Mouse (Mus musculus): Measurements from ENCODE around the gene Thumpd3. TPM values are rescaled to one million over a fixed set of nuclear protein-coding genes. Genes with fewer than 3 reads are reported as not detected.

Gene Thumpd3
- total and polyA plus RNA-seq, 3 experiments, result 7.5 to 127 (median 95.1) TPM

DNA sequence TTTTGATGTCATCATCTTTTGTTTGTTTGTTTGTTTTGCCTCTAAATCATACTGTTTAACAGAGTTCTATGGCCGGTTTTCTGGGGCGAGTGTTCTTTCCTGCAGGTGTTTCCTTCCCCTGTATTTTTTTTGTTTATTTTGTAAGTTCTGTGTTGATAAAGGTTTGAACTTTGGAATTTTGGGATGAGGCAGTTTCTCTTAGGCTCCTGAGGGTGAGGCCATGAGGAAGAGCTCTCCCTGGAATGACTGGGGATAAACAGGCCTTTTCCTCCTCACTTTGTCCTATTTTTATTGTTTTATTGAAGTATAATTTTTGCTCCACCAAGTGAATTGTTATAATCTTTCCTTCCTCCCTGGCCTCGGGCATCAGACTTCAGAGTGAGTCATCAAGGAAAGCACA lies 6.9 kb downstream of the Thumpd3 start:
- peaks cover 26% of the 10 kb centered on the region for H3K4me1 ChIP-seq (ENCODE audit: insufficient read depth, low read depth, low read length)
- H3K36me3 ChIP-seq (replicated peaks), result peaks cover 74% of the 10 kb centered on the region
- no peaks in the 10 kb centered on the region for H3K27me3 ChIP-seq (ENCODE audit: insufficient read depth, low read length)
- H3K9me3 ChIP-seq (replicated peaks), result no peaks in the 10 kb centered on the region
- ATAC-seq (ENCODE audit: extremely low read depth, insufficient number of reproducible peaks, low FRiP score, poor library complexity, severe bottlenecking) (no peak), DNase-seq (ENCODE audit: low spot score) (no peak)
- TF ChIP-seq GATA2 (IDR thresholded peaks at IDR 0.05; ENCODE audit: borderline replicate concordance, low read depth, low read length) (no peak), POLR2AphosphoS5 (IDR thresholded peaks at IDR 0.05; ENCODE audit: insufficient replicate concordance, low read depth, low read length) (no peak), CTCF (IDR thresholded peaks at IDR 0.05; ENCODE audit: low read depth, low read length) (no peak), GATA1 (IDR thresholded peaks at IDR 0.05; ENCODE audit: borderline replicate concordance, low read length) (no peak), TAL1 (conservative IDR thresholded peaks at IDR 0.05; ENCODE audit: low read depth, low read length) (no peak)
- no peak overlapping the region for H3K4me3 ChIP-seq (ENCODE audit: low read depth, low read length)

GRCm38 (mm10) chr6:113054552-113055107 lies 8.6 kb downstream of the Thumpd3 start:
- no peaks in the 10 kb centered on the region for H3K9me3 ChIP-seq (replicated peaks)
- DNase-seq (ENCODE audit: low spot score) (no peak), ATAC-seq (ENCODE audit: extremely low read depth, insufficient number of reproducible peaks, low FRiP score, poor library complexity, severe bottlenecking) (no peak)
- H3K36me3 ChIP-seq (replicated peaks), result peaks cover 79% of the 10 kb centered on the region
- H3K4me1 ChIP-seq (ENCODE audit: insufficient read depth, low read depth, low read length), result peaks cover 12% of the 10 kb centered on the region; the same call in 1 of the 2 replicates
- TF ChIP-seq GATA2 (IDR thresholded peaks at IDR 0.05; ENCODE audit: borderline replicate concordance, low read depth, low read length) (no peak), TAL1 (conservative IDR thresholded peaks at IDR 0.05; ENCODE audit: low read depth, low read length) (no peak), GATA1 (IDR thresholded peaks at IDR 0.05; ENCODE audit: borderline replicate concordance, low read length) (no peak), POLR2AphosphoS5 (IDR thresholded peaks at IDR 0.05; ENCODE audit: insufficient replicate concordance, low read depth, low read length) (no peak), CTCF (IDR thresholded peaks at IDR 0.05; ENCODE audit: low read depth, low read length) (no peak)
- no peak overlapping the region for H3K4me3 ChIP-seq (ENCODE audit: low read depth, low read length)
- H3K27me3 ChIP-seq (ENCODE audit: insufficient read depth, low read length), result no peaks in the 10 kb centered on the region

- H3K9me3 ChIP-seq (replicated peaks), result no peaks in the 10 kb centered on the region
- DNase-seq (ENCODE audit: low spot score) (no peak), ATAC-seq (ENCODE audit: extremely low read depth, insufficient number of reproducible peaks, low FRiP score, poor library complexity, severe bottlenecking) (no peak)
- H3K4me1 ChIP-seq (ENCODE audit: insufficient read depth, low read depth, low read length), result peaks cover 9% of the 10 kb centered on the region; the same call in 1 of the 2 replicates
- H3K27me3 ChIP-seq (ENCODE audit: insufficient read depth, low read length), result no peaks in the 10 kb centered on the region
- peaks cover 90% of the 10 kb centered on the region for H3K36me3 ChIP-seq (replicated peaks)
- TF ChIP-seq GATA1 (IDR thresholded peaks at IDR 0.05; ENCODE audit: borderline replicate concordance, low read length), result no peak
- no peak for TF ChIP-seq POLR2AphosphoS5 (IDR thresholded peaks at IDR 0.05; ENCODE audit: insufficient replicate concordance, low read depth, low read length)
- TF ChIP-seq GATA2 (IDR thresholded peaks at IDR 0.05; ENCODE audit: borderline replicate concordance, low read depth, low read length), result no peak
- TF ChIP-seq TAL1 (conservative IDR thresholded peaks at IDR 0.05; ENCODE audit: low read depth, low read length), result no peak
- no peak for TF ChIP-seq CTCF (IDR thresholded peaks at IDR 0.05; ENCODE audit: low read depth, low read length)
- no peak overlapping the region for H3K4me3 ChIP-seq (ENCODE audit: low read depth, low read length)
Observed at GRCm38 (mm10) chr6:113060892-113061563, 15.0 kb downstream of the Thumpd3 start.

- H3K27me3 ChIP-seq (ENCODE audit: insufficient read depth, low read length), result no peaks in the 10 kb centered on the region
- TF ChIP-seq CTCF (IDR thresholded peaks at IDR 0.05; ENCODE audit: low read depth, low read length) (no peak), POLR2AphosphoS5 (IDR thresholded peaks at IDR 0.05; ENCODE audit: insufficient replicate concordance, low read depth, low read length) (no peak), TAL1 (conservative IDR thresholded peaks at IDR 0.05; ENCODE audit: low read depth, low read length) (no peak), GATA1 (IDR thresholded peaks at IDR 0.05; ENCODE audit: borderline replicate concordance, low read length) (no peak), GATA2 (IDR thresholded peaks at IDR 0.05; ENCODE audit: borderline replicate concordance, low read depth, low read length) (no peak)
- H3K4me1 ChIP-seq (ENCODE audit: insufficient read depth, low read depth, low read length), result peaks cover 6% of the 10 kb centered on the region; the same call in 1 of the 2 replicates
- no peak for ATAC-seq (ENCODE audit: extremely low read depth, insufficient number of reproducible peaks, low FRiP score, poor library complexity, severe bottlenecking)
- DNase-seq (ENCODE audit: low spot score), result no peak
- no peak overlapping the region for H3K4me3 ChIP-seq (ENCODE audit: low read depth, low read length)
- H3K36me3 ChIP-seq (replicated peaks), result peaks cover 94% of the 10 kb centered on the region
- H3K9me3 ChIP-seq (replicated peaks), result no peaks in the 10 kb centered on the region
Observed at GRCm38 (mm10) chr6:113062253-113062652, 16.2 kb downstream of the Thumpd3 start.

- Histone ChIP-seq H3K36me3 (replicated peaks) (peaks cover 98% of the 10 kb centered on the region), H3K4me1 (ENCODE audit: insufficient read depth, low read depth, low read length) (peaks cover 9% of the 10 kb centered on the region; the same call in 1 of the 2 replicates), H3K4me3 (ENCODE audit: low read depth, low read length) (no peak overlapping the region), H3K27me3 (ENCODE audit: insufficient read depth, low read length) (no peaks in the 10 kb centered on the region), H3K9me3 (replicated peaks) (no peaks in the 10 kb centered on the region)
- DNase-seq (ENCODE audit: low spot score) (no peak), ATAC-seq (ENCODE audit: extremely low read depth, insufficient number of reproducible peaks, low FRiP score, poor library complexity, severe bottlenecking) (no peak)
- TF ChIP-seq POLR2AphosphoS5 (IDR thresholded peaks at IDR 0.05; ENCODE audit: insufficient replicate concordance, low read depth, low read length) (no peak), TAL1 (conservative IDR thresholded peaks at IDR 0.05; ENCODE audit: low read depth, low read length) (no peak), CTCF (IDR thresholded peaks at IDR 0.05; ENCODE audit: low read depth, low read length) (no peak), GATA2 (IDR thresholded peaks at IDR 0.05; ENCODE audit: borderline replicate concordance, low read depth, low read length) (no peak), GATA1 (IDR thresholded peaks at IDR 0.05; ENCODE audit: borderline replicate concordance, low read length) (no peak)
Observed at GRCm38 (mm10) chr6:113063363-113063762, 17.3 kb downstream of the Thumpd3 start.

GRCm38 (mm10) chr6:113065186-113065585 lies 19.2 kb downstream of the Thumpd3 start:
- no peak for DNase-seq (ENCODE audit: low spot score)
- no peaks in the 10 kb centered on the region for H3K9me3 ChIP-seq (replicated peaks)
- peaks cover 98% of the 10 kb centered on the region for H3K36me3 ChIP-seq (replicated peaks)
- TF ChIP-seq GATA1 (IDR thresholded peaks at IDR 0.05; ENCODE audit: borderline replicate concordance, low read length) (no peak), POLR2AphosphoS5 (IDR thresholded peaks at IDR 0.05; ENCODE audit: insufficient replicate concordance, low read depth, low read length) (peak; percentile 46; the same call in 1 of the 2 replicates)
- H3K27me3 ChIP-seq (ENCODE audit: insufficient read depth, low read length), result no peaks in the 10 kb centered on the region
- no peak overlapping the region for H3K4me3 ChIP-seq (ENCODE audit: low read depth, low read length)
- peaks cover 14% of the 10 kb centered on the region for H3K4me1 ChIP-seq (ENCODE audit: insufficient read depth, low read depth, low read length)
- no peak for ATAC-seq (ENCODE audit: extremely low read depth, insufficient number of reproducible peaks, low FRiP score, poor library complexity, severe bottlenecking)
